Mouse (Mus musculus): ENCODE data around the gene Zfp316.

GRCm38 (mm10) chr5:143254487-143255130 lies 15.2 kb downstream of the Zfp316 start:
- no peak for TF ChIP-seq ZNF384 (IDR thresholded peaks at IDR 0.05; ENCODE audit: low read depth, low read length)
- TF ChIP-seq MAFK (IDR thresholded peaks at IDR 0.05; ENCODE audit: insufficient read depth, low read depth, low read length) = no peak
- TF ChIP-seq ZC3H11A (IDR thresholded peaks at IDR 0.05; ENCODE audit: borderline replicate concordance, low read depth, low read length) = no peak
